Mouse (Mus musculus): ENCODE data around the gene Iqschfp.

DNA sequence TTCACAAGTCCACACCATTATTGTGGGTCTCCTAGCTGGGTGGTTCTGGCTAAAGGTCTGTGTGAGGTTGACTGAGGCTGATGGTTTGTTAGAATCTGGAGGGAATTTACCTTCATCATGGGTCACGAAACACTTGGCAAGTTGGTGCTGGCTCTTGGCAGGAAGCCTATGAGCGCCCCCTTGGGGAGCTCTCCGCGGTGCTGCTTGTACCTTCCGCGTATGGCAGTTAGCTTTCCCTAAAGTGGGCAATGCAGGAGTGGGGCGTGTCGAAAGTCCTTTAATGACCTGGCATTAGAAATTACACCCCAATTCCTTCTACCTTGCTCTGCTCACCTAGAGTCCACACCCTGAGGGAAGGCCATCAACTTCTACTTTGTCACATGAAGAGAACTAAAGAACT, 295.4 kb downstream of the Iqschfp start:
- TF ChIP-seq POLR2A (IDR thresholded peaks at IDR 0.05; ENCODE audit: control insufficient read depth, low read depth, low read length), result no peak
- TF ChIP-seq CTCF (IDR thresholded peaks at IDR 0.05; ENCODE audit: control insufficient read depth, insufficient read depth, insufficient replicate concordance, low read depth, low read length), result no peak
